Mouse (Mus musculus): ENCODE measurements at regions not wholly inside any gene's neighbourhood (a gene's known extent, or its start where the extent isn't known, plus 50 kb on each side); places are given as distances from the start of the nearest gene placed in this dataset.

GRCm38 (mm10) chr17:76205082-76205481 lies 653.3 kb upstream of the Fam98a start:
- Histone ChIP-seq H3K4me1 (ENCODE audit: control insufficient read depth, insufficient read depth, low read length) (no peaks in the 10 kb centered on the region), H3K4me3 (replicated peaks; ENCODE audit: control insufficient read depth, low read depth, low read length) (no peak overlapping the region), H3K27ac (ENCODE audit: control insufficient read depth, insufficient read depth, low read depth, low read length, poor library complexity) (no peak overlapping the region)
- TF ChIP-seq POLR2A (IDR thresholded peaks at IDR 0.05; ENCODE audit: borderline replicate concordance, control insufficient read depth, low read depth, low read length), result no peak
- no peak for TF ChIP-seq CTCF (IDR thresholded peaks at IDR 0.05; ENCODE audit: control insufficient read depth, insufficient read depth, low read length)

- TF ChIP-seq CTCF (IDR thresholded peaks at IDR 0.05; ENCODE audit: control insufficient read depth, insufficient read depth, low read length), result no peak
- no peak for TF ChIP-seq POLR2A (IDR thresholded peaks at IDR 0.05; ENCODE audit: borderline replicate concordance, control insufficient read depth, low read depth, low read length)
- WGBS, result 51% methylated on average over 2 of the region's 2 CpGs
- Histone ChIP-seq H3K4me1 (ENCODE audit: control insufficient read depth, insufficient read depth, low read length) (no peaks in the 10 kb centered on the region), H3K27ac (ENCODE audit: control insufficient read depth, insufficient read depth, low read depth, low read length, poor library complexity) (no peak overlapping the region), H3K4me3 (replicated peaks; ENCODE audit: control insufficient read depth, low read depth, low read length) (no peak overlapping the region)
Observed at GRCm38 (mm10) chr17:76184813-76185212, 633.1 kb upstream of the Fam98a start.

GRCm38 (mm10) chr17:76136660-76137495 lies 585.1 kb upstream of the Fam98a start:
- Histone ChIP-seq H3K27ac (ENCODE audit: control insufficient read depth, insufficient read depth, low read depth, low read length, poor library complexity) (no peak overlapping the region), H3K4me3 (replicated peaks; ENCODE audit: control insufficient read depth, low read depth, low read length) (no peak overlapping the region), H3K4me1 (ENCODE audit: control insufficient read depth, insufficient read depth, low read length) (no peaks in the 10 kb centered on the region)
- TF ChIP-seq POLR2A (IDR thresholded peaks at IDR 0.05; ENCODE audit: borderline replicate concordance, control insufficient read depth, low read depth, low read length) (no peak), CTCF (IDR thresholded peaks at IDR 0.05; ENCODE audit: control insufficient read depth, insufficient read depth, low read length) (no peak)

- Histone ChIP-seq H3K4me1 (ENCODE audit: control insufficient read depth, insufficient read depth, low read length) (no peaks in the 10 kb centered on the region), H3K27ac (ENCODE audit: control insufficient read depth, insufficient read depth, low read depth, low read length, poor library complexity) (no peak overlapping the region), H3K4me3 (replicated peaks; ENCODE audit: control insufficient read depth, low read depth, low read length) (no peak overlapping the region)
- 66% methylated on average over 3 of the region's 3 CpGs for WGBS
- TF ChIP-seq POLR2A (IDR thresholded peaks at IDR 0.05; ENCODE audit: borderline replicate concordance, control insufficient read depth, low read depth, low read length) (no peak), CTCF (IDR thresholded peaks at IDR 0.05; ENCODE audit: control insufficient read depth, insufficient read depth, low read length) (no peak)
Observed at GRCm38 (mm10) chr17:76134030-76134429, 582.3 kb upstream of the Fam98a start.

- no peaks in the 10 kb centered on the region for H3K4me1 ChIP-seq (ENCODE audit: control insufficient read depth, insufficient read depth, low read length)
- no peak for TF ChIP-seq CTCF (IDR thresholded peaks at IDR 0.05; ENCODE audit: control insufficient read depth, insufficient read depth, low read length)
- no peak for TF ChIP-seq POLR2A (IDR thresholded peaks at IDR 0.05; ENCODE audit: borderline replicate concordance, control insufficient read depth, low read depth, low read length)
- H3K4me3 ChIP-seq (replicated peaks; ENCODE audit: control insufficient read depth, low read depth, low read length), result no peak overlapping the region
- 75% methylated on average over 5 of the region's 5 CpGs for WGBS
- no peak overlapping the region for H3K27ac ChIP-seq (ENCODE audit: control insufficient read depth, insufficient read depth, low read depth, low read length, poor library complexity)
Observed at GRCm38 (mm10) chr17:76125260-76125659, 573.5 kb upstream of the Fam98a start.

- TF ChIP-seq POLR2A (IDR thresholded peaks at IDR 0.05; ENCODE audit: borderline replicate concordance, control insufficient read depth, low read depth, low read length), result no peak
- no peak for TF ChIP-seq CTCF (IDR thresholded peaks at IDR 0.05; ENCODE audit: control insufficient read depth, insufficient read depth, low read length)
- WGBS, result 77% methylated on average over 9 of the region's 9 CpGs
- H3K27ac ChIP-seq (ENCODE audit: control insufficient read depth, insufficient read depth, low read depth, low read length, poor library complexity), result no peak overlapping the region
- H3K4me3 ChIP-seq (replicated peaks; ENCODE audit: control insufficient read depth, low read depth, low read length), result no peak overlapping the region
- no peaks in the 10 kb centered on the region for H3K4me1 ChIP-seq (ENCODE audit: control insufficient read depth, insufficient read depth, low read length)
Observed at GRCm38 (mm10) chr17:76111315-76112195, 559.8 kb upstream of the Fam98a start.

GRCm38 (mm10) chr17:76110856-76111255 lies 559.1 kb upstream of the Fam98a start:
- WGBS, result 86% methylated on average over 1 of the region's 1 CpGs
- Histone ChIP-seq H3K27ac (ENCODE audit: control insufficient read depth, insufficient read depth, low read depth, low read length, poor library complexity) (no peak overlapping the region), H3K4me3 (replicated peaks; ENCODE audit: control insufficient read depth, low read depth, low read length) (no peak overlapping the region), H3K4me1 (ENCODE audit: control insufficient read depth, insufficient read depth, low read length) (no peaks in the 10 kb centered on the region)
- TF ChIP-seq POLR2A (IDR thresholded peaks at IDR 0.05; ENCODE audit: borderline replicate concordance, control insufficient read depth, low read depth, low read length) (no peak), CTCF (IDR thresholded peaks at IDR 0.05; ENCODE audit: control insufficient read depth, insufficient read depth, low read length) (no peak)

GRCm38 (mm10) chr17:76083536-76083935 lies 531.8 kb upstream of the Fam98a start:
- H3K27ac ChIP-seq (ENCODE audit: control insufficient read depth, insufficient read depth, low read depth, low read length, poor library complexity), result no peak overlapping the region
- WGBS, result 84% methylated on average over 3 of the region's 3 CpGs
- TF ChIP-seq POLR2A (IDR thresholded peaks at IDR 0.05; ENCODE audit: borderline replicate concordance, control insufficient read depth, low read depth, low read length), result no peak
- TF ChIP-seq CTCF (IDR thresholded peaks at IDR 0.05; ENCODE audit: control insufficient read depth, insufficient read depth, low read length), result no peak
- no peaks in the 10 kb centered on the region for H3K4me1 ChIP-seq (ENCODE audit: control insufficient read depth, insufficient read depth, low read length)
- H3K4me3 ChIP-seq (replicated peaks; ENCODE audit: control insufficient read depth, low read depth, low read length), result no peak overlapping the region

Data from bone marrow, adult 2 months (tissue).